Mouse (Mus musculus) brain, adult 2 months (tissue): ENCODE data around the gene Rtn1.
A peak's percentile ranks its signal among the peaks of the same experiment; 100 is the strongest.

ENCODE experiments used
- DNase-seq: peaks from one replicate; pipeline ENCODE4 v3.0.0; 2011; ENCODE audit warnings: low read depth, low spot score

The Rtn1 gene

GRCm38 (mm10) chr12:72374823-72375225, 34.0 kb downstream of the Rtn1 start:
- peak; percentile 78 for DNase-seq

GRCm38 (mm10) chr12:72373916-72374615, 34.8 kb downstream of the Rtn1 start:
- DNase-seq, result peak; percentile 75

GRCm38 (mm10) chr12:72370081-72370480, 38.8 kb downstream of the Rtn1 start:
- DNase-seq, result peak; percentile 93

- no peak for DNase-seq
Observed at GRCm38 (mm10) chr12:72366763-72367162, 42.1 kb downstream of the Rtn1 start.

- DNase-seq, result no peak
Observed at GRCm38 (mm10) chr12:72366104-72366437, 42.8 kb downstream of the Rtn1 start.

- DNase-seq, result no peak
Observed at GRCm38 (mm10) chr12:72365231-72366103, 43.4 kb downstream of the Rtn1 start.

GRCm38 (mm10) chr12:72364543-72364942, 44.3 kb downstream of the Rtn1 start:
- no peak for DNase-seq

GRCm38 (mm10) chr12:72361701-72362354, 47.0 kb downstream of the Rtn1 start:
- no peak for DNase-seq

GRCm38 (mm10) chr12:72360926-72361615, 47.8 kb downstream of the Rtn1 start:
- no peak for DNase-seq

- DNase-seq, result no peak
Observed at GRCm38 (mm10) chr12:72359903-72360302, 49.0 kb downstream of the Rtn1 start.

DNA sequence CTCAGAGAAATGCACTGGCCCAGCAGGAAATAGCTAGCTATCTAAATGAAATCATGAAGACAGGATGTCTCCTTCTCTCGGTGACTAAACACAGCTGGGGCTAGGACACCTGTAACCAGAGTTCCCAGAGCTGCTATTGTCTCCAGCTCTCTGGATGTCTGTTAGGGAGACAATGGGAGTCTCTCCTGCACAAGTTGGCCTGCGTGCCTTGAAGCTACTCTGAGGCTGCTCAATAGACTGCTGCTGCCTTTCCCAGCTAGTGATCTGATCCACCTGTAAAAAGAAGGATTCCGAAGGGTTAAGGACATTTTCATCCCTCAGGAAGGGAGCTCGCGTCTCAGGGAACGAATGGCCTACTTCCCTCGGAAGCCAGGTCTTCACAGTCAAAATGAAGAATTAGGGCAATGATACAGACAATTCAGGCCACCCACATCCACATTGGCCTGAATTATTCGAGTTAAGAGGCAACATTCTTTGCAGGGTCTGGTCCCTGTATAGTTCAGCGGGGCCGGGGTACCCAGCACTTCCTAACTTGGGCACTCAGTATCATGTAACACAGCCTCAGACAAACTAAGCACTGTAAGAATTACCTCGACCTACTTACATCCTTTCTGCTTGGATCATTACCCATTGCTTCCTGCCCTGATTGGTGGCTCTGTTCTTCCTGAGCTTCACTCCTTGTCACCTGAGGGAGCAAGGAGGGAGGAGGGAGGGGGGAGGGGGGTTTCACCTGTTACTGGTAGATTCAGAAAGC, 51.0 kb downstream of the Rtn1 start:
- DNase-seq, result no peak

DNA sequence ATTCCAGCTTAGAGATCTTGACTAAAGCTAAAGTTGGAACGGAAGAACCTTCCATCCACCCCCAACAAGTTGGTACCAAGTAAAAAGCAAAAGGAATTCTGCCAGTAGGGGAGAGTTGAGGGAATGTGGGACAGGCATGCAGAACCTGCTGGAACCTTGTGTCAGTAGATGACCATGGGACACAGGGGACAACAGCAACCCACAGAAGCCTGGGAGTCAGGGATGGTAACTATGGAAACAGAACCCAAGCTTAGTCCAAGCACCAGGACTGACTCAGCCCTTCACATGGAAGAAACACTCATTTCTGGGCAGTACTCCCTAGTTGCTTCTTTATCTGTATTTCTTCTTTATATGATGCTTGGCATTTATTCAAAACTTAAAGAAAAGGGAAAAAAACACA, 54.6 kb downstream of the Rtn1 start:
- peak; percentile 71 for DNase-seq

DNA sequence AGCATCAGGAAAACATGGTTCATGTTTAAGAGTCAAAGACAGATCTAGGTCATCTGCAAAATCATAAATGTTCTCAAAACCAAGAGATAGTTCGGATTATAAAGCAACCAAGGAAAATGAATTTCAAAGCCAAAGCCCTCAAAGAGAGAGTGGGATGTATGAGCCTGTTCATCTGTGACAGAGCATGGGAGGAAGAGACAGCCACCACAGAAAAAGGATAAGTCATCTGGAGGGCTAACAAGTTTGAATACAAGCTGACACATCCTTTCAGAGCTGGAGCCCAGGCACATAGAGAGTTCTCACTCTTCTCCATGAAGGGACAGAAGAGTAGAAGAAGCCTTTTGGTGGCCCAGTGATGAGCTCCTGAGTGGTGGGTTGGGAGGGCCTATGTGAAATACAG, 55.3 kb downstream of the Rtn1 start:
- peak; percentile 68 for DNase-seq

- peak; percentile 69 for DNase-seq
Observed at GRCm38 (mm10) chr12:72348508-72348907, 60.3 kb downstream of the Rtn1 start.

GRCm38 (mm10) chr12:72347184-72347583, 61.7 kb downstream of the Rtn1 start:
- DNase-seq, result no peak

GRCm38 (mm10) chr12:72343639-72344038, 65.2 kb downstream of the Rtn1 start:
- DNase-seq, result no peak

DNA sequence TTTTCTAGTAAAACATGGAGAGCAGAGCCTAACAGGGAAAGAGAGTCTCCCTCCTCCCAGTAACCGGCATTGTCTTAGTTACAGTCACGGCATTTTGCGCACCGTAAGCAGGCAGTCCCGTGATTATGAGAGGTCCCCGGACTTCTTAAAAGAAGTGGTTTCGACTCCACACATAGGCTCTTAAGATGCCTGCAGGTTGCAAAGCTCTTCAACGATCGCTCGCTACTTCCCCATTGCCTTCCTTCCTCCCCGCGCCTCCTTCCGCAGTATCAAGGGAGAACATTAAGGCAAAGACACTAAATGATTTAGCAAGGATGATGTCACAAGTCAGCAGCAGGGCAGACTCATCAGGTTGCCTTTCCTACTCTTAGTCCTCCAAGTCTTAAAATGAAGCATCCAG, 72.8 kb downstream of the Rtn1 start:
- no peak for DNase-seq

DNA sequence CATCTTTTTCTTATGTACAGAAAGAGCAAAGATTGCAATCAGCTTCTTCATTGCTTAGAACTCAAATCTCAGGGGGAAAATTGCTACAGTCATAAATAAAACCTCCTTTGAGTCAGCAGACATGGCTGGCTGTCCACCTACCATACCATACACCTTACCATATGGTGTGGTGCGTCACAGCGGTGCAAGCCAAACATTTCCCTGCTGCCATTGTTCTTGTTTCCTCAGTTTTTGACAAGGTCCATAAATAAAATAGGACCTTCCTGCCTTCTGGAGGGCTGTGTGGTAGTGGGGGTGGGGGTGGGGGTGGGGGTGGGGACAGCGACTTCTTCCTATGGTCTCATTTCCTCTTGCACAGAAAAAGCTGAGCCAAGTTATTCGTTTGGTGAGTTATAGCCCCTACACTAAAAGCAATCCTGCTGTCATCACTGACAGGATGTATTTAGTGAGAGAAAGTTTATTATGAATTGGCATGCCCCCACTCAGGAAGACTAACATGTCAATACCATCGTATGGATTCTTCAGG, 76.3 kb downstream of the Rtn1 start:
- peak; percentile 69 for DNase-seq

GRCm38 (mm10) chr12:72331912-72332487, 76.9 kb downstream of the Rtn1 start:
- DNase-seq, result peak; percentile 51

GRCm38 (mm10) chr12:72326087-72326486, 82.8 kb downstream of the Rtn1 start:
- DNase-seq, result no peak

- no peak for DNase-seq
Observed at GRCm38 (mm10) chr12:72325025-72325424, 83.8 kb downstream of the Rtn1 start.
